Mouse (Mus musculus): ENCODE measurements at regions not wholly inside any gene's neighbourhood (a gene's known extent, or its start where the extent isn't known, plus 50 kb on each side); places are given as distances from the start of the nearest gene placed in this dataset.

GRCm38 (mm10) chr5:119597530-119597929, 72.9 kb upstream of the Tbx3 start:
- no peak overlapping the region for H3K9ac ChIP-seq (ENCODE audit: low read length)
- no peak overlapping the region for H3K4me3 ChIP-seq (ENCODE audit: low read depth, low read length)
- H3K9me3 ChIP-seq (ENCODE audit: control insufficient read depth, low read length), result no peaks in the 10 kb centered on the region
- no peak for ATAC-seq (ENCODE audit: insufficient read depth, low FRiP score, low TSS enrichment)
- H3K27me3 ChIP-seq (ENCODE audit: control insufficient read depth, insufficient read depth, low read length), result no peaks in the 10 kb centered on the region
- no peaks in the 10 kb centered on the region for H3K36me3 ChIP-seq (ENCODE audit: control insufficient read depth, insufficient read depth, low read length)
- no peak for DNase-seq (ENCODE audit: low spot score)
- H3K4me2 ChIP-seq (ENCODE audit: low read depth), result no peak overlapping the region
- H3K27ac ChIP-seq (ENCODE audit: low read depth, low read length), result no peak overlapping the region
- H3K4me1 ChIP-seq (ENCODE audit: control insufficient read depth, insufficient read depth, low read length), result no peaks in the 10 kb centered on the region
- WGBS, result 79% methylated on average over 3 of the region's 3 CpGs

- Histone ChIP-seq H3K4me1 (ENCODE audit: control insufficient read depth, insufficient read depth, low read length) (no peaks in the 10 kb centered on the region), H3K4me2 (ENCODE audit: low read depth) (no peak overlapping the region), H3K9me3 (ENCODE audit: control insufficient read depth, low read length) (no peaks in the 10 kb centered on the region), H3K9ac (ENCODE audit: low read length) (no peak overlapping the region), H3K27me3 (ENCODE audit: control insufficient read depth, insufficient read depth, low read length) (no peaks in the 10 kb centered on the region), H3K36me3 (ENCODE audit: control insufficient read depth, insufficient read depth, low read length) (no peaks in the 10 kb centered on the region), H3K4me3 (ENCODE audit: low read depth, low read length) (no peak overlapping the region), H3K27ac (ENCODE audit: low read depth, low read length) (no peak overlapping the region)
- DNase-seq (ENCODE audit: low spot score) (no peak), ATAC-seq (ENCODE audit: insufficient read depth, low FRiP score, low TSS enrichment) (no peak)
- 82% methylated on average over 10 of the region's 10 CpGs for WGBS
Observed at GRCm38 (mm10) chr5:119598166-119598565, 72.3 kb upstream of the Tbx3 start.

GRCm38 (mm10) chr5:119601390-119601789, 69.1 kb upstream of the Tbx3 start:
- DNase-seq (ENCODE audit: low spot score), result no peak
- no peaks in the 10 kb centered on the region for H3K4me1 ChIP-seq (ENCODE audit: control insufficient read depth, insufficient read depth, low read length)
- H3K27me3 ChIP-seq (ENCODE audit: control insufficient read depth, insufficient read depth, low read length), result no peaks in the 10 kb centered on the region
- H3K9me3 ChIP-seq (ENCODE audit: control insufficient read depth, low read length), result no peaks in the 10 kb centered on the region
- ATAC-seq (ENCODE audit: insufficient read depth, low FRiP score, low TSS enrichment), result no peak
- H3K27ac ChIP-seq (ENCODE audit: low read depth, low read length), result no peak overlapping the region
- no peak overlapping the region for H3K4me2 ChIP-seq (ENCODE audit: low read depth)
- 88% methylated on average over 5 of the region's 5 CpGs for WGBS
- no peak overlapping the region for H3K4me3 ChIP-seq (ENCODE audit: low read depth, low read length)
- no peaks in the 10 kb centered on the region for H3K36me3 ChIP-seq (ENCODE audit: control insufficient read depth, insufficient read depth, low read length)
- H3K9ac ChIP-seq (ENCODE audit: low read length), result no peak overlapping the region

- no peaks in the 10 kb centered on the region for H3K36me3 ChIP-seq (ENCODE audit: control insufficient read depth, insufficient read depth, low read length)
- no peaks in the 10 kb centered on the region for H3K27me3 ChIP-seq (ENCODE audit: control insufficient read depth, insufficient read depth, low read length)
- H3K27ac ChIP-seq (ENCODE audit: low read depth, low read length), result no peak overlapping the region
- DNase-seq (ENCODE audit: low spot score) (no peak), ATAC-seq (ENCODE audit: insufficient read depth, low FRiP score, low TSS enrichment) (no peak)
- H3K4me1 ChIP-seq (ENCODE audit: control insufficient read depth, insufficient read depth, low read length), result no peaks in the 10 kb centered on the region
- H3K4me2 ChIP-seq (ENCODE audit: low read depth), result no peak overlapping the region
- 70% methylated on average over 16 of the region's 16 CpGs for WGBS
- H3K4me3 ChIP-seq (ENCODE audit: low read depth, low read length), result no peak overlapping the region
- H3K9ac ChIP-seq (ENCODE audit: low read length), result no peak overlapping the region
- no peaks in the 10 kb centered on the region for H3K9me3 ChIP-seq (ENCODE audit: control insufficient read depth, low read length)
Observed at GRCm38 (mm10) chr5:119602001-119602400, 68.5 kb upstream of the Tbx3 start.

- Histone ChIP-seq H3K9ac (ENCODE audit: low read length) (no peak overlapping the region), H3K4me3 (ENCODE audit: low read depth, low read length) (no peak overlapping the region), H3K9me3 (ENCODE audit: control insufficient read depth, low read length) (no peaks in the 10 kb centered on the region), H3K4me2 (ENCODE audit: low read depth) (no peak overlapping the region), H3K4me1 (ENCODE audit: control insufficient read depth, insufficient read depth, low read length) (peaks cover 6% of the 10 kb centered on the region), H3K36me3 (ENCODE audit: control insufficient read depth, insufficient read depth, low read length) (no peaks in the 10 kb centered on the region), H3K27me3 (ENCODE audit: control insufficient read depth, insufficient read depth, low read length) (no peaks in the 10 kb centered on the region), H3K27ac (ENCODE audit: low read depth, low read length) (no peak overlapping the region)
- ATAC-seq (ENCODE audit: insufficient read depth, low FRiP score, low TSS enrichment), result no peak
- DNase-seq (ENCODE audit: low spot score), result peak; percentile 51
- WGBS, result 51% methylated on average over 7 of the region's 7 CpGs
Observed at GRCm38 (mm10) chr5:119605444-119605843, 65.0 kb upstream of the Tbx3 start.

- no peaks in the 10 kb centered on the region for H3K9me3 ChIP-seq (ENCODE audit: control insufficient read depth, low read length)
- WGBS, result 12% methylated on average over 6 of the region's 6 CpGs
- H3K36me3 ChIP-seq (ENCODE audit: control insufficient read depth, insufficient read depth, low read length), result no peaks in the 10 kb centered on the region
- no peak overlapping the region for H3K4me3 ChIP-seq (ENCODE audit: low read depth, low read length)
- DNase-seq (ENCODE audit: low spot score) (no peak), ATAC-seq (ENCODE audit: insufficient read depth, low FRiP score, low TSS enrichment) (no peak)
- H3K27ac ChIP-seq (ENCODE audit: low read depth, low read length), result no peak overlapping the region
- no peaks in the 10 kb centered on the region for H3K27me3 ChIP-seq (ENCODE audit: control insufficient read depth, insufficient read depth, low read length)
- no peak overlapping the region for H3K4me2 ChIP-seq (ENCODE audit: low read depth)
- H3K9ac ChIP-seq (ENCODE audit: low read length), result no peak overlapping the region
- H3K4me1 ChIP-seq (ENCODE audit: control insufficient read depth, insufficient read depth, low read length), result peaks cover 6% of the 10 kb centered on the region
Observed at GRCm38 (mm10) chr5:119613413-119613812, 57.1 kb upstream of the Tbx3 start.

GRCm38 (mm10) chr5:119613981-119614770, 56.3 kb upstream of the Tbx3 start:
- Histone ChIP-seq H3K9ac (ENCODE audit: low read length) (no peak overlapping the region), H3K4me3 (ENCODE audit: low read depth, low read length) (no peak overlapping the region), H3K27ac (ENCODE audit: low read depth, low read length) (no peak overlapping the region), H3K4me2 (ENCODE audit: low read depth) (no peak overlapping the region), H3K9me3 (ENCODE audit: control insufficient read depth, low read length) (no peaks in the 10 kb centered on the region), H3K36me3 (ENCODE audit: control insufficient read depth, insufficient read depth, low read length) (no peaks in the 10 kb centered on the region), H3K27me3 (ENCODE audit: control insufficient read depth, insufficient read depth, low read length) (no peaks in the 10 kb centered on the region), H3K4me1 (ENCODE audit: control insufficient read depth, insufficient read depth, low read length) (no peaks in the 10 kb centered on the region; the same call in 1 of the 2 replicates)
- 83% methylated on average over 10 of the region's 10 CpGs for whole genome bisulfite sequencing
- DNase-seq (ENCODE audit: low spot score) (no peak), ATAC-seq (ENCODE audit: insufficient read depth, low FRiP score, low TSS enrichment) (no peak)

- ATAC-seq (ENCODE audit: insufficient read depth, low FRiP score, low TSS enrichment) (no peak), DNase-seq (ENCODE audit: low spot score) (no peak)
- WGBS, result 49% methylated on average over 5 of the region's 5 CpGs
- no peak overlapping the region for H3K4me3 ChIP-seq (ENCODE audit: low read depth, low read length)
- H3K27ac ChIP-seq (ENCODE audit: low read depth, low read length), result no peak overlapping the region
- H3K4me1 ChIP-seq (ENCODE audit: control insufficient read depth, insufficient read depth, low read length), result no peaks in the 10 kb centered on the region
- no peak overlapping the region for H3K9ac ChIP-seq (ENCODE audit: low read length)
- H3K4me2 ChIP-seq (ENCODE audit: low read depth), result no peak overlapping the region
- no peaks in the 10 kb centered on the region for H3K27me3 ChIP-seq (ENCODE audit: control insufficient read depth, insufficient read depth, low read length)
- no peaks in the 10 kb centered on the region for H3K36me3 ChIP-seq (ENCODE audit: control insufficient read depth, insufficient read depth, low read length)
- no peaks in the 10 kb centered on the region for H3K9me3 ChIP-seq (ENCODE audit: control insufficient read depth, low read length)
Observed at GRCm38 (mm10) chr5:119615681-119616080, 54.8 kb upstream of the Tbx3 start.

GRCm38 (mm10) chr5:119617856-119618255, 52.6 kb upstream of the Tbx3 start:
- no peak overlapping the region for H3K4me2 ChIP-seq (ENCODE audit: low read depth)
- H3K9me3 ChIP-seq (ENCODE audit: control insufficient read depth, low read length), result no peaks in the 10 kb centered on the region
- no peak overlapping the region for H3K4me3 ChIP-seq (ENCODE audit: low read depth, low read length)
- no peak overlapping the region for H3K9ac ChIP-seq (ENCODE audit: low read length)
- ATAC-seq (ENCODE audit: insufficient read depth, low FRiP score, low TSS enrichment) (no peak), DNase-seq (ENCODE audit: low spot score) (no peak)
- H3K36me3 ChIP-seq (ENCODE audit: control insufficient read depth, insufficient read depth, low read length), result no peaks in the 10 kb centered on the region
- no peaks in the 10 kb centered on the region for H3K4me1 ChIP-seq (ENCODE audit: control insufficient read depth, insufficient read depth, low read length)
- WGBS, result 89% methylated on average over 2 of the region's 2 CpGs
- H3K27me3 ChIP-seq (ENCODE audit: control insufficient read depth, insufficient read depth, low read length), result no peaks in the 10 kb centered on the region
- H3K27ac ChIP-seq (ENCODE audit: low read depth, low read length), result no peak overlapping the region

Data from neural tube, embryonic 11.5 days (tissue).